Mouse (Mus musculus) E14TG2a.4 (cell line): Measurements from ENCODE around the gene Hdac4.

ENCODE experiments used
- H3K27me3 ChIP-seq: 2 replicates; pipeline ENCODE4 v1.6.1; 2014; ENCODE audit warnings: low read length, control low read depth; ENCODE audit not compliant: insufficient read depth
- H3K36me3 ChIP-seq: 2 replicates; pipeline ENCODE4 v1.6.1; 2014; ENCODE audit warnings: low read length, control low read depth; ENCODE audit not compliant: insufficient read depth
- H3K4me1 ChIP-seq: replicated peaks from 2 replicates; pipeline ENCODE4 v1.6.1; 2014; ENCODE audit warnings: low read depth, low read length, control low read depth
- H3K4me3 ChIP-seq: replicated peaks from 2 replicates; pipeline ENCODE4 v1.5.1; 2014; ENCODE audit warnings: mild to moderate bottlenecking, low read length
- H3K9me3 ChIP-seq: 2 replicates; pipeline ENCODE4 v1.6.1; 2014; ENCODE audit warnings: low read length, control low read depth
- CTCF ChIP-seq: conservative IDR thresholded peaks from 2 replicates; pipeline ENCODE4 v1.5.1; 2014; ENCODE audit warnings: low read length
- NANOG ChIP-seq: IDR thresholded peaks from 2 replicates; pipeline ENCODE4 v1.6.1; 2014; ENCODE audit warnings: borderline replicate concordance, low read length, mixed read lengths
- POU5F1 ChIP-seq: IDR thresholded peaks from 2 replicates; pipeline ENCODE4 v1.6.1; 2014; ENCODE audit warnings: low read length, borderline replicate concordance

The Hdac4 gene

DNA sequence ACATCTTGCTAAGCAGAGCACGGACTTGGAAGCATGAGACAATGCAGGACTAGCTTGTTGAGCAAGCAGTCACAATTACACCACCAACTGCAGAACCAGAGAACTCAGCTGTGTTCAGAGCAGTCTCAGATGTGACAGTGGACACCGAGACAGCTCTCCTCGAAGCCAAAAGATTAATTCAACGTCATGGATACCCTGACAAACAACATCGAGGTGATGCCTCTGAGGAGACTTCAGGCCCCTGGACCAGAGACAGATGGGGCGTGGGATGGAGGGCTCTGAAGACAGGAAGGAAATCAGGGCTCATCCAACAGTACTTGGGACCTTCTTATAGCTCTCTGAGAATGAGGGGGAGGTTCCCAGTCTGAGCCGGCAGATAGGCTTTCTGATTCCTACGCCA is 314.6 kb downstream of the Hdac4 start:
- no peak for TF ChIP-seq CTCF
- no peak overlapping the region for H3K4me3 ChIP-seq
- H3K4me1 ChIP-seq: 0 out of 2 replicates have a peak, but pooled peaks cover 4% of the 10 kb centered on the region
- no peaks in the 10 kb centered on the region for H3K9me3 ChIP-seq
- H3K27me3 ChIP-seq: no peaks in the 10 kb centered on the region
- no peaks in the 10 kb centered on the region for H3K36me3 ChIP-seq

DNA sequence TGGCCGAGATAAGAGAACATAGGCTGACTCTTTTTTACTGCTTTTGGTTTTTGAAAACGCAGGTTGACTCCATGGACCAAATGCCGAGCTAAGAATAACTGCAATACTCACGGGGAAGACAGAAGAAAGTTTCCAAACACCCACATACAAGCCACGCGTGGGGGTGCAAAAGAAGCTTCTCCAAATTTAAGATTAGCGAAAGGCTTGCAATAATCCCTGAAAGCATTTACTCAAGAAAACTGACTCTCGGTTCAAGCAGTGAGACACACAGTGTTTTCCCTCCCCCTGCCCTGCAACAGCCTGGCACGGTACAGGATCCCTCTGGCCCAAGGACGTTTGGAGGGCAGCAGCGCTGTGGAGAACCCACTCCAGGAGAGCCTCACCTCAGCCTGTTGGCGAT is 315.3 kb downstream of the Hdac4 start:
- H3K4me3 ChIP-seq: no peak overlapping the region
- no peaks in the 10 kb centered on the region for H3K36me3 ChIP-seq
- 0 out of 2 replicates have a peak, but pooled peaks cover 4% of the 10 kb centered on the region for H3K4me1 ChIP-seq
- H3K27me3 ChIP-seq: no peaks in the 10 kb centered on the region
- no peaks in the 10 kb centered on the region for H3K9me3 ChIP-seq
- no peak for TF ChIP-seq NANOG
- no peak for TF ChIP-seq POU5F1
- TF ChIP-seq CTCF: no peak
